Mouse (Mus musculus) MEL (cell line): ENCODE measurements around the gene Klhl12. TPM values are rescaled to one million over a fixed set of nuclear protein-coding genes. Genes with fewer than 3 reads are reported as not detected.

ENCODE experiments used
- DNase-seq: peaks from one replicate; pipeline ENCODE4 v3.0.0; 2011; ENCODE audit warnings: low read depth, low spot score
- H3K27ac ChIP-seq: 2 replicates; pipeline ENCODE4 v1.5.1; 2012; ENCODE audit warnings: low read depth, mild to moderate bottlenecking, control low read depth, low read length, moderate library complexity; ENCODE audit not compliant: control insufficient read depth
- H3K27me3 ChIP-seq, 2 experiments: fragments of 150-350 bp in 1 of 2; sonication (generic) in 1 of 2; 2 replicates each; pipeline ENCODE4 v1.6.1; 2012; ENCODE audit warnings: low read length in 2 of 2, mild to moderate bottlenecking in 2 of 2, improper control_type of control experiment in 1 of 2, moderate library complexity in 1 of 2; ENCODE audit not compliant: insufficient read depth in 2 of 2, control insufficient read depth in 1 of 2
- H3K36me3 ChIP-seq, 2 experiments: 2 replicates each; pipeline ENCODE4 v1.6.1; 2012 to 2014; ENCODE audit warnings: low read length in 2 of 2, improper control_type of control experiment in 1 of 2, inconsistent platforms in 1 of 2, mild to moderate bottlenecking in 1 of 2; ENCODE audit not compliant: insufficient read depth in 2 of 2, control insufficient read depth in 1 of 2
- H3K4me1 ChIP-seq, 2 experiments: fragments of 150-350 bp in 1 of 2; sonication (generic) in 1 of 2; 2 replicates each; pipeline ENCODE4 v1.6.1; 2012; ENCODE audit warnings: low read length in 2 of 2, improper control_type of control experiment in 1 of 2, mild to moderate bottlenecking in 1 of 2; ENCODE audit not compliant: insufficient read depth in 2 of 2, control insufficient read depth in 1 of 2
- H3K4me3 ChIP-seq, 2 experiments: fragments of 150-350 bp in 1 of 2; sonication (generic) in 1 of 2; 2 replicates each; pipeline ENCODE4 v1.5.1; 2012; ENCODE audit warnings: low read depth in 2 of 2, low read length in 2 of 2, mild to moderate bottlenecking in 2 of 2, moderate library complexity in 2 of 2, control low read depth in 1 of 2, improper control_type of control experiment in 1 of 2; ENCODE audit not compliant: control insufficient read depth in 1 of 2, insufficient read depth in 1 of 2
- H3K79me2 ChIP-seq: 2 replicates; pipeline ENCODE4 v1.6.1; 2012; ENCODE audit warnings: mild to moderate bottlenecking, low read length, moderate library complexity; ENCODE audit not compliant: control insufficient read depth, poor library complexity, insufficient read depth
- H3K9ac ChIP-seq: 2 replicates; pipeline ENCODE4 v1.6.1; 2012; ENCODE audit warnings: low read depth, mild to moderate bottlenecking, control low read depth, low read length, moderate library complexity; ENCODE audit not compliant: control insufficient read depth, poor library complexity, severe bottlenecking
- H3K9me3 ChIP-seq: fragments of 150-350 bp; sonication (generic); replicated peaks from 2 replicates; pipeline ENCODE4 v1.6.1; 2012; ENCODE audit warnings: mild to moderate bottlenecking, low read length, improper control_type of control experiment, moderate library complexity; ENCODE audit not compliant: insufficient read depth
- CHD1 ChIP-seq: IDR thresholded peaks from 2 replicates; pipeline ENCODE4 v1.6.1; 2012; ENCODE audit warnings: low read depth, mild to moderate bottlenecking, inconsistent platforms, low read length, improper control_type of control experiment
- CTCF ChIP-seq, 3 experiments: IDR thresholded peaks in 2 of 3; conservative IDR thresholded peaks in 1 of 3; 2 replicates each; pipeline ENCODE4 v1.5.1; 2011 to 2012; ENCODE audit warnings: low read length in 3 of 3, low read depth in 2 of 3, mild to moderate bottlenecking in 2 of 3, improper control_type of control experiment in 1 of 3, inconsistent platforms in 1 of 3, mixed read lengths in 1 of 3, moderate library complexity in 1 of 3; ENCODE audit not compliant: control insufficient read depth in 1 of 3, insufficient read depth in 1 of 3, poor library complexity in 1 of 3, severe bottlenecking in 1 of 3
- E2F4 ChIP-seq: IDR thresholded peaks from 2 replicates; pipeline ENCODE4 v1.6.1; 2011; ENCODE audit warnings: low read depth, low read length, improper control_type of control experiment, borderline replicate concordance
- ELF1 ChIP-seq: IDR thresholded peaks from 2 replicates; pipeline ENCODE4 v1.6.1; 2014; ENCODE audit warnings: low read depth, mild to moderate bottlenecking, inconsistent platforms, low read length, improper control_type of control experiment, moderate library complexity
- ETS1 ChIP-seq: IDR thresholded peaks from 2 replicates; pipeline ENCODE4 v1.6.1; 2012; ENCODE audit warnings: low read depth, mild to moderate bottlenecking, inconsistent platforms, low read length, improper control_type of control experiment, moderate library complexity
- GABPA ChIP-seq: IDR thresholded peaks from 2 replicates; pipeline ENCODE4 v1.6.1; 2012; ENCODE audit warnings: low read depth, mild to moderate bottlenecking, inconsistent platforms, low read length, improper control_type of control experiment, moderate library complexity
- HCFC1 ChIP-seq: IDR thresholded peaks from 2 replicates; pipeline ENCODE4 v1.6.1; 2012; ENCODE audit warnings: low read depth, mild to moderate bottlenecking, inconsistent platforms, low read length, improper control_type of control experiment, moderate library complexity
- KAT2A ChIP-seq: conservative IDR thresholded peaks from 2 replicates; pipeline ENCODE4 v1.6.1; 2012; ENCODE audit warnings: low read depth, low read length, improper control_type of control experiment, inconsistent platforms
- MAFK ChIP-seq: IDR thresholded peaks from 2 replicates; pipeline ENCODE4 v1.6.1; 2011; ENCODE audit warnings: low read depth, mild to moderate bottlenecking, low read length, improper control_type of control experiment, borderline replicate concordance
- MAX ChIP-seq: IDR thresholded peaks from 2 replicates; pipeline ENCODE4 v1.6.1; 2011; ENCODE audit warnings: low read length, improper control_type of control experiment
- MEF2A ChIP-seq: IDR thresholded peaks from 2 replicates; pipeline ENCODE4 v1.6.1; 2014; ENCODE audit warnings: low read depth, mild to moderate bottlenecking, inconsistent platforms, low read length, improper control_type of control experiment; ENCODE audit not compliant: poor library complexity, insufficient replicate concordance, severe bottlenecking; ENCODE audit errors: extremely low read depth
- MXI1 ChIP-seq: IDR thresholded peaks from 2 replicates; pipeline ENCODE4 v1.6.1; 2011; ENCODE audit warnings: mild to moderate bottlenecking, low read depth, low read length, improper control_type of control experiment
- NELFE ChIP-seq: IDR thresholded peaks from 2 replicates; pipeline ENCODE4 v1.6.1; 2011; ENCODE audit warnings: low read depth, low read length, improper control_type of control experiment
- POLR2AphosphoS2 ChIP-seq: IDR thresholded peaks from 2 replicates; pipeline ENCODE4 v1.6.1; 2011; ENCODE audit warnings: low read length, improper control_type of control experiment
- POLR2AphosphoS5 ChIP-seq: IDR thresholded peaks from 2 replicates; pipeline ENCODE4 v1.6.1; 2012; ENCODE audit warnings: low read depth, borderline replicate concordance, mild to moderate bottlenecking, inconsistent platforms, low read length, moderate library complexity, mixed read lengths
- TAL1 ChIP-seq: IDR thresholded peaks from 2 replicates; pipeline ENCODE4 v1.6.1; 2012; ENCODE audit warnings: mild to moderate bottlenecking, inconsistent platforms, low read length, moderate library complexity, mixed read lengths
- TCF12 ChIP-seq: IDR thresholded peaks from 2 replicates; pipeline ENCODE4 v1.6.1; 2014; ENCODE audit warnings: low read depth, mild to moderate bottlenecking, inconsistent platforms, low read length, improper control_type of control experiment, moderate library complexity
- UBTF ChIP-seq: IDR thresholded peaks from 2 replicates; pipeline ENCODE4 v1.6.1; 2012; ENCODE audit warnings: low read depth, mild to moderate bottlenecking, inconsistent platforms, low read length, improper control_type of control experiment, moderate library complexity, borderline replicate concordance; ENCODE audit not compliant: insufficient read depth
- USF2 ChIP-seq, 2 experiments: IDR thresholded peaks; 2 replicates each; pipeline ENCODE4 v1.6.1; 2011 to 2012; ENCODE audit warnings: improper control_type of control experiment in 2 of 2, low read length in 2 of 2, borderline replicate concordance in 1 of 2, inconsistent platforms in 1 of 2, low read depth in 1 of 2, mild to moderate bottlenecking in 1 of 2; ENCODE audit not compliant: insufficient read depth in 1 of 2
- ZC3H11A ChIP-seq: IDR thresholded peaks from 2 replicates; pipeline ENCODE4 v1.6.1; 2012; ENCODE audit warnings: low read depth, mild to moderate bottlenecking, inconsistent platforms, low read length, improper control_type of control experiment
- ZMIZ1 ChIP-seq: IDR thresholded peaks from 2 replicates; pipeline ENCODE4 v1.6.1; 2012; ENCODE audit warnings: low read depth, mild to moderate bottlenecking, inconsistent platforms, low read length, improper control_type of control experiment, moderate library complexity
- ZNF384 ChIP-seq: IDR thresholded peaks from 2 replicates; pipeline ENCODE4 v1.6.1; 2012; ENCODE audit warnings: low read depth, mild to moderate bottlenecking, inconsistent platforms, low read length, improper control_type of control experiment
- polyA plus RNA-seq, 2 experiments: library from polyadenylated mRNA; stranded (reverse) in 1 of 2; unstranded in 1 of 2; fragments of >175 nt in 1 of 2; fragments of >200 nt in 1 of 2; gene quantifications; 2 replicates each; pipeline versions ENCODE4 v1.2.1 to v1.2.4; 2012; ENCODE audit warnings: low replicate concordance in 2 of 2, low read depth in 1 of 2; ENCODE audit not compliant: insufficient read length in 2 of 2, insufficient read depth in 1 of 2, missing spikeins in 1 of 2
- total RNA-seq: library from RNA; depleted of rRNA; stranded (reverse); fragments of 300-350 nt; gene quantifications from 2 replicates; pipeline ENCODE4 v1.2.3, GENCODE M21; 2012

Gene Klhl12
- total and polyA plus RNA-seq, 3 experiments: 20.8 to 26.4 TPM; not detected in 1

DNA sequence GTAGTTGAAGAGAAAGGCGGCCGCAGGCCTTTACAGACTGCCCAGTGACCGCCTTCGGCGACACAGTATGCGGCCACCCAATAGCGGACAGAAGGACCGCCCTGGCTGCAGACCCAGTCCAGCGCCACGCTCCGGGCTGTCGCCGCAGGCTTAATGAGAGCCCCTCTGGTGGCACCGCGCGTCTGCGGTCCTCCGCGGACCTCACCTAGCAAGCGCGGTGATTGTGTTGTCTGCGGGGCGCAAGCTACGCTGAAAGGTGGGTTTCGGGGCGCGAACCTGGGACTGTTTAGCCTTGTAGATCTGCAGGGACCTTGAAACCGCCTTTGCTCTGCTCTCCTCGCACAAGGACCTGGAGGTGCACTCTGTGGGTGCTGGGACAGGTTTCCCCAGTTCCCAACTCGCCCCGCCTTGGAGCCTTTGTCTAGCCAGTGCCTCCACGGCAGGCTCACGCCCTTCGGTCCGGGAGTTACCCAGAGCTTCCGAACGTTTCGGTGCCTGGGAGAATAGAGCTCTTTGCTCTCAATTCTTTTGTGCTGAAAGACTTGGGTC, 58.1 kb downstream of the Klhl12 start:
- DNase-seq: no peak
- no peaks in the 10 kb centered on the region for H3K27me3 ChIP-seq
- H3K9me3 ChIP-seq: no peaks in the 10 kb centered on the region
- H3K4me3 ChIP-seq: no peak overlapping the region
- no peak overlapping the region for H3K27ac ChIP-seq
- no peak overlapping the region for H3K9ac ChIP-seq
- H3K4me1 ChIP-seq: peaks cover 2 to 9% of the 10 kb centered on the region in 2 experiments; a peak in 3 of 4 replicates
- H3K79me2 ChIP-seq: no peaks in the 10 kb centered on the region
- TF ChIP-seq MXI1 (no peak), UBTF (no peak), KAT2A (no peak), MAFK (no peak), GABPA (no peak), TCF12 (no peak), E2F4 (no peak), POLR2AphosphoS2 (no peak), TAL1 (no peak), ZMIZ1 (no peak), CHD1 (no peak), POLR2AphosphoS5 (no peak), ZC3H11A (no peak)
- H3K36me3 ChIP-seq: peaks cover 0 to 4% of the 10 kb centered on the region in 2 experiments; a peak in 2 of 4 replicates

DNA sequence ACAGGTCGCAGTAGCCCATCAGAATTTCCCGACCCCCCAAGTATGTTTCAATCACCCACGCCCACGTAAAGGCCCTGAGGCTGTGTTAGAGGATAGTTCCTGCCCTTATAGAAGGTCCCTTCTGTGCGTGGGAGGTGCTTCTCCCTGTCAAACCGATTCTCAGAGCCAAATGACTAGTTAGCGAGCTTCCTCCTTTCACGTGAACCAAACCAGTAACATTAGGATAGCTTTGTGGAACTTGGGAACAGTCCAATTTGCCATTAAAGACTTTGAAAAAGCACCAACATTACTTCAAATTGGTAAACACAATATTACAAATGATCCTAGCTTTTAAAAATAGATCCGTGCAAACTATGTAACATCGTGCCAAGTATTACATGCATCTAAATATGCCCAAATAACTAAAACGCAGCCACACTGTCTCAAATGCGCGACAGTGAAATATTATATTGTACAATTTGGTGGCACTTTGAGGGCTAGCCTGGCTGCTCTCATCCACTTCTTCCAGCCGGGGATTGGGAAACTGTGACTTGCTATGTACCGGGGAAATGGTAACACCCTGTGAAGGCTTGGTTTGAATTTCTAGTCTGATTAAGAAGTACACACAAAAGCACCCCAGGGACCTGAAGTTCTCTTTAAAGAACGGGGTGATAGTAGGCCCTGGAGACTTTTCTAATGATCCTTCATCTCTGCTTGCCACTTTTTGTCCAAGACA, 58.7 kb downstream of the Klhl12 start:
- no peak for TF ChIP-seq MEF2A
- TF ChIP-seq ZNF384: no peak
- TF ChIP-seq NELFE: no peak
- no peak for TF ChIP-seq MAX
- TF ChIP-seq USF2 (IDR thresholded peaks at IDR 0.05; ENCODE audit: borderline replicate concordance in 1 of 2, insufficient read depth in 1 of 2, low read depth in 1 of 2, low read length in 2 of 2): no peak
- no peak for TF ChIP-seq ELF1
- no peak for TF ChIP-seq ETS1
- no peak for TF ChIP-seq CTCF (IDR thresholded peaks at IDR 0.05 in 2 of 3, conservative IDR thresholded peaks at IDR 0.05 in 1 of 3; ENCODE audit: control insufficient read depth in 1 of 3, insufficient read depth in 1 of 3, low read depth in 2 of 3, low read length in 3 of 3, poor library complexity in 1 of 3, severe bottlenecking in 1 of 3)
- no peak for TF ChIP-seq HCFC1
- no peak for TF ChIP-seq UBTF
- no peaks in the 10 kb centered on the region for H3K27me3 ChIP-seq
- H3K27ac ChIP-seq: no peak overlapping the region
- no peaks in the 10 kb centered on the region for H3K79me2 ChIP-seq
- no peak overlapping the region for H3K4me3 ChIP-seq
- peaks cover 0 to 7% of the 10 kb centered on the region in 2 experiments; a peak in 2 of 4 replicates for H3K36me3 ChIP-seq
- no peak overlapping the region for H3K9ac ChIP-seq
- peaks cover 3 to 12% of the 10 kb centered on the region in 2 experiments; a peak in 3 of 4 replicates for H3K4me1 ChIP-seq
- peak; percentile 46 for DNase-seq
- no peaks in the 10 kb centered on the region for H3K9me3 ChIP-seq
